Mouse (Mus musculus) right cerebral cortex, postnatal 14 days (tissue): ENCODE results near the gene Pomp.

ENCODE experiments used
- DNase-seq: peaks from one replicate; pipeline ENCODE4 v3.0.0; 2022

Pomp gene

GRCm38 (mm10) chr5:147907144-147907543, 46.9 kb downstream of the Pomp start:
- no peak for DNase-seq

- DNase-seq: no peak
Observed at GRCm38 (mm10) chr5:147907851-147908250, 47.6 kb downstream of the Pomp start.

- DNase-seq: no peak
Observed at GRCm38 (mm10) chr5:147910807-147911509, 50.7 kb downstream of the Pomp start.

- DNase-seq: no peak
Observed at GRCm38 (mm10) chr5:147911744-147912143, 51.5 kb downstream of the Pomp start.

- no peak for DNase-seq
Observed at GRCm38 (mm10) chr5:147913241-147913842, 53.1 kb downstream of the Pomp start.

GRCm38 (mm10) chr5:147915038-147915566, 54.8 kb downstream of the Pomp start:
- DNase-seq: no peak

- DNase-seq: no peak
Observed at GRCm38 (mm10) chr5:147916171-147916570, 55.9 kb downstream of the Pomp start.

GRCm38 (mm10) chr5:147918044-147918846, 58.0 kb downstream of the Pomp start:
- no peak for DNase-seq

- DNase-seq: no peak
Observed at GRCm38 (mm10) chr5:147924621-147925020, 64.4 kb downstream of the Pomp start.
